Mouse (Mus musculus) left cerebral cortex, adult 18-20 months (tissue): ENCODE data around the gene Atp1b2. TPM values are rescaled to one million over a fixed set of nuclear protein-coding genes. Genes with fewer than 3 reads are reported as not detected.
"Not testable (repeated sequence)": the region's sequence is repeated elsewhere in the genome, so short reads cannot be mapped to it uniquely, and the experiment has no call there.

Experiments
- DNase-seq, 2 experiments: peaks; one replicate each; pipeline ENCODE4 v3.0.0; 2021 to 2022; ENCODE audit warnings: low spot score in 2 of 2, mixed read lengths in 1 of 2
- long read RNA-seq, 2 experiments: library from polyadenylated mRNA; stranded (forward); transcript quantifications; one replicate each; pipeline ENCODE4 v2.0.0; 2021
- total RNA-seq, 2 experiments: library from RNA; stranded (reverse); gene quantifications; 2 replicates each; pipeline ENCODE4 v1.2.3; 2021

The Atp1b2 gene
- total RNA-seq, result 100 to 1,000 TPM; 392 to 424 TPM
- long read RNA-seq, experiment 1, transcript Atp1b2-204 (6 exons, 711 nt), result minor isoform, 20 of 669 reads
- long read RNA-seq, experiment 1, transcript Atp1b2-201 (7 exons, 2,842 nt), result major isoform, 591 of 669 reads
- long read RNA-seq, experiment 1, partial matches to known transcripts, result 22 of 669 reads
- long read RNA-seq, experiment 1, other reads (novel, unspliced or antisense), result 36 of 669 reads
- long read RNA-seq, experiment 2, transcript Atp1b2-201 (7 exons, 2,842 nt), result major isoform, 300 of 347 reads
- long read RNA-seq, experiment 2, transcript Atp1b2-204 (6 exons, 711 nt), result minor isoform, 7 of 347 reads
- long read RNA-seq, experiment 2, partial matches to known transcripts, result 7 of 347 reads
- long read RNA-seq, experiment 2, other reads (novel, unspliced or antisense), result 33 of 347 reads

DNA sequence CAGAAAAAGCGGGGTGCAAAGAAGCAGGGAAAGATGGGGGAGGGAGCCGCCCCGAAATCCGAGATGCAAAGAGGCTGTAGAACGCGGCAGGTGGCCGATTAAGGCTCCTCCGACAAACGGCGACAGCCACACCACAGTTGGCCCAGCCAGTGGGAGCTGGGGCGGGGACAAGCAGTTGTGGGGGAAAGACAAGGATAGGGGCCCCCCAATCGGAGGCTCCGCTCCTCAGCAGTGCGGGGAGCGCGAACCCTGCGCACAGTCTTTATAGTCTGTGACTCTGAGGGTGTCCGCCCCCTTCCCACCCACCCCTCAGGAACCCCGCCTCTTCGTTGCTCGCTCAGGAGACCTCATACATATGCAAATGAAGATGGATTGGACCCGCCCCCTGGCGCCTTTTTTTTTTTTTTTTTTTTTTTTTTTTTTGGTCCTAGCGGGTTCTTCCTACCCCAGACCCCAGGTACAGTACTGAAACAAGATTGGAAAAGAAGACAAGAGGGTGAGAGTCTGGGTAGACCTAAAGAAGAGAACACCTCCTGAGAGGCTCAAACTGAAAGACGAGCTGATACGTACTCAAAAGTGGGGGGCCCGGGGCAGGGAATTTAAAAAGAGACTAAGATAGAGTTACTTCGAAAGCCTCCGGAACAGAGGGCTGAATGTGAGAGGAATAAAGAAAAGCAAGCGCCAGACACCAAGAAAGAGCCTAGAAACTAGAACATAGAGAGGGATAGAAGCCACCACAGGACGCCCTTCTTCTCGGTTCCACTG is at the start of gene Atp1b2:
Atp1b2 (minus strand) TSS at position 217 of the 765 bp plus-strand sequence.
- DNase-seq, result peak; percentile 67 to 73

DNA sequence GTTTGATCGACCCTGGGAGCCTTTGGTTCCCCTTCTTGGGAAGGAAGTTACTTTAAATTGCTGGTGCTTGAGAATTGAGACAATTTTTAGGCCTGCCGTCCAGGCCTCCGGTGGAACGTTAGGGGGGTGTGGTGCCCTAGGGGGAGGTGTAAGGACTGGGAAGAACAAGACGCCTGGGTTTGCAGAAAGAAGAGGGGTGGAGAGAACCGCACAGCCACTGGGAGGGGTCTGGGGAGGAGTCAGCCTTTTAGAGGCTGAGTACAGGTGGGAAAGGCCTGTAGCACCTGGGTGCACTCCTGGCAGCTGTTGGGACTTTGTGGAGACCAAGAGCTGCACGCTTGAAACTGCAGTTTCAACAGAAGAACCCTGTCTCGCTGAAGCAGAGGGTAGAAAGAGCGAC is 49.0 kb upstream of the Atp1b2 start:
- no peak for DNase-seq

DNA sequence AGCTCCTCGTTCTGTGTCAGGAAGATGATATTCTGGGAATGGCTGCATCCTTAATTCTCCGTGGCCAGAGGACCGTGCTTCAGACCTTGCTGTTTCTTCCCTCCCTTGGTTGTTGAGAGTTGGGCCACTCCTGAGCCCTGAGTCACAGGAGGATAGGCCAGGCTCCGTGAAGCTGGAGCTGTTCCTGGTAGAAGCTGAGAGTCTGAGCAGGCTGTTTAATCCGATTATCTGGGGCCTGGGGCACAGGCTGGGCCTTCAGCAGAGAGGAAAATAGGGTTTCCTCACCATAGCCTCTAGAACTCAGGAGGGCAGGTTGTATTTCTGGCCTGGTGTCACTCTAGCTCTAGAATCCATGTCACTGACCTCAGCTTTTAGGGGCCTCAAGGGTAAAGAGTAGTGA is 47.7 kb upstream of the Atp1b2 start:
- DNase-seq, result no peak

DNA sequence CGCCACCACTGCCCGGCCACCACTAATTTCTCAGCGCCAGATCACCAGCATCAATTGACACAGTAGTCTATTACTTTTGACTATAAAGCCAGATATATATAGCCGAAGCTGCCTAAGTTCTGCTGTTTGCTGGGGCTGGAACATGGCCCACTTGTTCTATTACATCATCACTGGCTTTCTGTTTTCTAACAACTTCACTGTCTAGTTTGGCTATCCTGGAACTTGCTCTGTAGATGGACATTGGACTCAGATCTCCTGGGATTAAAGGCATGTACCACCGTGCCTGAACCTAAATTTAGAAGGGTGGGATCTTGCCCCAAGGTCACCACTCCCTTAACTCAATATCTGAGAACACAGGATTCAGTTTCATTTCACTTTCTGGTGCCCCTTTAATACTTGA is 40.1 kb upstream of the Atp1b2 start:
- no peak for DNase-seq

DNA sequence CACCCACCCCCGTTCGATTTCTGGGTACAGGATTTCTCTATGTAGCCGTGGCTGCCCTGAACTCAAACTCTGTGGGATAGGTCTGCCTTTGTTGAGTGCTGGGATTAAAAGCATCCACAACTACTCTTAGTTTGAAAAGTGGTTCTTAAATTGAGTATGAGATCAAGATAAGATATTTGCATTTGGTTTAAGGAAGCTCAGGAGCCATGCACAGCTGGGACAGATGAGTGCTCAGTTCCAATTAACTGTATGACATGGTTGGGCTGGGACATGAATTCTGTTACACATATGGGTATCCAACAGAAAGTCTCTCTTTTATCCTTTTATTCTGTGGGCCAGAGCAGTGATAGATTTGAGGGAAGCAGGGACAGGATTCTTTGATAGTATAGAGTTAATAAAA is 29.7 kb upstream of the Atp1b2 start:
- DNase-seq, result no peak

DNA sequence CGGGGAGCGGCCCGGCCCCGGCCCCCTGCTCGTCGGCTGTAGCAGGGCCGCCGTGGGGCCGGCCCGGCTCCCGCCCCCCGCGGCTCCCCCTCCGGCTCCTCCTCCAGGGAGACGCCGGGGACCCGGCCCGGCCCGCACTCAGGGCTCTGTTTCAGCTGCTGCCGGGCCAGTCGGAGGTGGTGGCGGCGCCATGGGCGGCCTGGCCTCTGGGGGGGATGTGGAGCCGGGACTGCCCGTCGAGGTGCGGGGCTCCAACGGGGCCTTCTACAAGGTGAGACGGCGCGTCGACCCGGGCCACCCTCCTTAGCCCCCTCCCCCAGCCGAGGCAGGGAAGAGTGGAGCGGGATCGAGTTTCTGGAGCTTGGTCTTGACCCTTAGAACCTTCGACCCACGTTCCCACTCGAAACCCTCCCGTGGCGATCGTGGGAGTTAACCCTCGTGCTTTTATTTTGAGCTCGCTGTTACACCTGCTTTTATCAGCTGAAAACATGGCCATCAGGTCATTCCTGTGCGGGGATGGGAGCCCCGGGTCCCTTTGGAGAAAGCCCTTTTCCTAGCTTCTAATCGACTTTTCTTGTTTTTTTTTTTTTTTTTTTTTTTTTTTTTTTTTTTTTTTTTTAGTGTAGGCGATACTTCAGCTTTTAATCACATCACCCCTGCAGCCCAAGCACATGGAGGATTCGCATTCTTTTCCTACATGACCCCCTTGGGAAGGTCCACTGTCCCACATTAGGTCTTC is 27.6 kb upstream of the Atp1b2 start:
- DNase-seq, result no peak

DNA sequence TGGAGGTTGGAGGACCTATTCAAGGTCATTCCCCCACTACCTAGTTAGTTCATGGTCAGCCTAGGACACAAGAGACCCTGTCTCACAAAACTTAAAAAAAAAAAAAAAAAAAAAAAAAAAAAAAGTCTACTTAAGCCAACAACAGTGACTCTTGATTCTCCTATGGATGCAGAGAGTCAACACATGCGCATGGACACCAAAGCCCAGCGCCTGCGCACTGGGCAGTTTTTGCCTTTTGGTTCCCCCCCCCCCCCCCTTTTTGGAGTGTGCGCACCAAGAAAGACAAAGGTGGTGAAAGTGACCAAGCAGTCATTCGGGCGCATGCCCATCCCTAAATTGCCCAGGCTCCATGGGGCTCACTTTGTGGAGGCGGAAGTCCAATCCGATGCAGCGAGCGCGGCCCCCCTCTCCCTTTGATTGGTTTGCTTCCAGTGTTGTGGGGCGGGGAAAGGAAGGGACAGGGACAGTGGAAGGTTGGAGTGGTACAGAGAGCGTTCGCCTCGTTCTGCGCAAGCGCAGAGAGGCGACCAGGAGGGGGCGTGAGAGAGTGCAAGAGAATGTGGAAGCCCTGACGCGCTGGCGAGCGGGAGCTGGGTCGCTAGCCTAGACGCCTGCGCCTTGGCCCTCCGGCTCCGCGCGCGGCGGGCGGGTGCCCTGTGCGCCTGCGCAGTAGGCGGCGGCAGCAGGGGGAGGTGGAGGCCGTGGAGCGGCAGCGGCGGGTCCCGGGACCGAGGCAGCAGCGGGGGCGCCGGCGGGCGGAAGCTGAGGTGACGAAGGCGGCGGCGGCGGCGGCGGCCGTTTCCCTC is 26.7 kb upstream of the Atp1b2 start, which contains the start of gene Fxr2:
Fxr2 (plus strand) TSS at position 707 of the 806 bp plus-strand sequence.
- DNase-seq, result peak; percentile 100

DNA sequence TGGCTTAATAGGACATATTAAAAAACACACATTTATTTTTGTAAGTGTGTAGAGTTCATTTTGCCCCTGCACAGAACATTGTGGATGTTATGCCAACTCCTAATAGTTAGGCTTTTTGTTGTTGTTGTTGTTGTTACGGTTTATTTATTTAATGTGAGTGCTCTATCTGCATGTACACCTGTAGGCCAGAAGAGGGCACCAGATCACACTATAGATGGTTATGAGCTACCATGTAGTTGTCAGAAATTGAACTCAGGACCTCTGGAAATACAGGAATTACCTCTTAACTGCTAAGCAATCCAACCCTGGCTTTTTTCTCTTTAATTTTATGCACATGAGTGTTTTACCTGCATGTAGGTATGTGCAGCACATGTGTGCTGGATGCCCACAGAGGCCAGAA is 24.1 kb upstream of the Atp1b2 start:
- no peak for DNase-seq

DNA sequence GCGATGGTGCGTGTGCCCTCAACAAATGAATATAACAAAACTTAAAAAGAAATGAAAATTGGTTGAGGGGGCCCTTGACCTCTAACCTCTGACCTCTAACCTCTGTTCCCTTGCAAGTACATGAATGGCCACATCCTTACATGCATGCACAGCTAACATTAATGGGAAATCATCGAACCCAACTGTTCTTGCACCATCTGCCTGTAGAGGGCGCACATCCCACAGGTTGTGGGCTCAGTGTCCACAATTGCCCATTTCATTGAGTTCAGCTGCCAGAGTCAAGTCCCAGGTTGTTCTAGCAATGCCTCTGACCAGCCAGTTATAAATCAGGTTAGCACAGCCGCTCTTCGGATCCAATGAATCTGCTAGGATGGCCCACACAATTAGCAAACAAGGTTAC is 22.5 kb upstream of the Atp1b2 start:
- DNase-seq, result peak; percentile 70 to 81

DNA sequence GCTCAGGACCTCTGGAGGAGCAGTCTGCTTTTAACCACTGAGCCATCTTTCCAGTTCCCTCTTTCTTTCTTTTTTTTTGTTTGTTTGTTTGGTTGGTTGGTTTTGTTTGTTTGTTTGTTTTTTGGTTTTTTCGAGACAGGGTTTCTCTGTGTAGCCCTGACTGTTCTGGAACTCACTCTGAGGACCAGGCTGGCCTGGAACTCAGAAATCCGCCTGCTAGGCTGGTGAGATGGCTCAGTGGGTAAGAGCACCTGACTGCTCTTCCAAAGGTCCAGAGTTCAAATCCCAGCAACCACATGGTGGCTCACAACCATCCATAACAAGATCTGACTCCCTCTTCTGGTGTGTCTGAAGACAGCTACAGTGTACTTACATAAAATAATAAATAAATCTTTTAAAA is 18.6 kb upstream of the Atp1b2 start:
- not testable (repeated sequence) for DNase-seq

DNA sequence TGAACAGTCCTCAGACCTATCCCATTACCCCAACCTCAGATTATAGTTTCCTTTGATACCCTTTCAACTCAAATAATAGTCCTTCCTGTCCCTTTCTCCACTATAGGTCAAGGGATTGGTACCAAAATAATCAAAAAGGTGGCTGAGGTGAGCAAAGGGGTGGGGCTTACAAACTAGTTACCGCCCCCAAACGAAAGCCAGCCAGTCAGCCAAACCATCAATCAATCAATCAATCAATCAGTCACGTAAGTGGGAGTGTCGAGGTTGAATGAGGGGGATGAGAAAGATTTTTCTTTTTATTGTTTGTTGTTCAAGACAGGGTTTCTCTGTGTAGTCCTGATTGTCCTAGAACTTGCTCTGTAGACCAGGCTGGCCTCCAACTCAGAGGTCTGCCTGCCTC is 17.3 kb upstream of the Atp1b2 start:
- DNase-seq, result no peak

DNA sequence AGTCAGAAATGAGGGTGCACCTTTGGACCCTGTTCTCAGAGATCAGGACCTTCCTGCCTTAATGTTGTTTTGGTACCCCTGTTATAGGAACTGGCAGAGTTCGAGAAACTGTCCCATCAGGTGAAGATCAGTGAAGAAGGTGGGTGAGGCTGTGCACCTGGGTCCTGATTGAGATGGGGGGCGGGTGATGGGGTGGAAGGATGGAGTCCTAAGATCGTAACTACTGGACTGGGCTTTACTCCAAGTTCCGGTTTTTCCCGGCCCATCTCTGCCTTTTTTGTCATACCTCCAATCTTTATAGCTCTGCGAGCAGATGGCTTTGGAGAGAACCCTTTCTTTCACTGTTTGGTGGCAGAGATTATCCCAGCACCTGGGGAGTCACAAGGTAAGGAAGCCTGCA is 16.7 kb upstream of the Atp1b2 start:
- no peak for DNase-seq

DNA sequence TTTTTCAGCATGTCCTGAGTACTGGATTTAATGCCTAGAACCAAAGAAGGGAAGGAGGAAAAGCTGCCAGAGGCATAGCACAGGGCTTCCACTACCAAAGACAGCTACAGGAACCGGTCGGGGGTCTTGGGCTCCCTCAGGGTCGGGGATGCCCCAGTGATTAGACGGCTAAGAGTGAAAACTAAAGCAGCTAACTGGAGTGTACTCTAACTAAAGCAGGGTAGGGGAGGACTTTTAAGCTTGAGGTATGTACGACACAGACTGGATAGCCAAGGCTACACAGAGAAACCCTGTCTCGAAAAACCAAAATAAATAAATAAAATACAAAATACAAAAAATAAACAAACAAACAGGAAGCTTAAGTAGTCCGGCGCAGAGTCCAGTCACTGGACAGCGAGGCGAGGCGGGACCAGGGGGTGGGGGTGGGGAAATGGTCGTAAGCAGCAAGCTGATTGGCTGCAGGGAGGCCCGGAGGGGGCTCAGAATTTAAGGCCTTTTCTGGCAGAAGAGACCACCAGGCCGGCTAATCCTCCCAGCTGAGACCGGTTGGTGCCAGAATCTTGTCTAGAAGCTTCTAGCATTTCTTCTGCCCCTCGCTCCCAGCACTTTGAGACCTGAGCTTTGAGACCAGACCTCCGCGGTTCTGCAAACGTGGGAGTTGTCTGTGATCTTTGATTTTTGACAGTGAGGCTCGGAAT is 16.0 kb upstream of the Atp1b2 start, which contains the start of gene Sat2:
Sat2 (plus strand) TSS at position 454 of the 698 bp plus-strand sequence.
- no peak for DNase-seq

DNA sequence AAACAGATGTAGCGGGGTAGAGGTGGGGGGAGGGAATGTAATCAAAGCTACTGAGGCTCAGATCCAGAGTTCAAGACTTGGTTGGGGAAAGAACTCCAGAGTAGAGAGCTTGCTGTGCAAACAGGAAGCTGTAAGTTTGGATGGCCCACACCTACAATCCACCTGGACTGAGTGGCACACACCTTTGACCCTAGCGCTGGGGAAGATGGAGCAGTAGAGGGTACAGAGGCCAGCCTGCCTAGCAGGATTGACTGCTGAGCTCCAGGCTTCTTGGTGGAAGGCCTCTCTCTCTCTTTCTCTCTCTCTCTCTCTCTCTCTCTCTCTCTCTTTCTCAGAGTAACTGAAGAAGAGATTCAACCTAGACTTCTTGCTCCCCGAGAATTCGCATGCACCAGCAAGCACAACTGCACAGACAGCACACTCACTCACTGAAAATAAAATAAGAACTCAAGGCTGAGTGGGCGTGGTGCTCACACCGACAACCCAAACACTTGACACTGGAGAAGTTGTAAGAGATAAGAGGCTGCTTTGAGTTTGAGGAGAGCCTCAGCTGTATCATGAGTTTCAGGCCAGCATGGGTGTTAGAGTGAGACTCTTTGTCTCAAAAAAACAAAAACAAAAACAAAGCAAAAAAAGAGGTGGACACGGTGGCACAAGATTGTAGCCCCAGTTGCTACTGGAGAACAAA is 14.8 kb upstream of the Atp1b2 start:
- DNase-seq, result no peak

DNA sequence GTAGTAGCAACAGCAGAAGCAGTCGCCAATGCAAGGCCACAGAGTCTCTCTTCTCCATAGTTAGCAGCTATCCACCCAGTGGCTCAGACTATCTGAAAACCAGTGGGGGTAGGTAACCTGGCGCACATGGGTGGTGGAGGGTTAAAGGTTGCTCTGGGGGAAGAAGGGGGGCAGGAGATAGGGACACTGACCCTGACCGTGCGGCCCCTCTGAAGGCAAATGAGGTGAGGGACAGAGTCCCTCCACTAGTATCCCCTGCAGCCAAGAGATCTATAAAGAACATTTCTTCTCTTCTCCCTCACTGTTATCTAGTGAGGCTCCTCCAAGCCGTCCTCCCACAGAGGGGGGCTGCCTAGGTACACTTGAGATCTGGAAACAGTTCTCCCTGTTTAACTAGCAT is 12.1 kb upstream of the Atp1b2 start, which contains the start of gene Shbg:
Shbg (minus strand) TSS at position 101 of the 400 bp plus-strand sequence.
- no peak for DNase-seq

DNA sequence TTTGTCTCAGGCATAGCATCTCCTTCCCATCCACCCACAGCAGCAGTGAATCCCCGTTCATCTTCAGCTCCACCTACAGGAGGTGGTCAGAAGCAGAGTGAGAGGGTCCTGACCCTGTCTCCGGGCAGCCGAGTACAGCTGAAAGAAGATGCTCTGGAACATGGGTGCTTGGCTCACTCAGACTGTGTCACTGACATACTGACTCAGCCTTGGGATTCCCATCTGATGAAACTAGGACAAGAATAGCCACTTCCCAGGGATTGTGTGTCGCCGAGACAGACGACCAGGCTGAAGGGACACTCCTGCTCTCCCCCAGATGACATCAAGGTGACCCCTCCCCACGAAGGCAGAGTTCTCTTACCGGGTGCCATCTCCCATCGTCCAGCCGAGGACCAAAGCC is 11.0 kb upstream of the Atp1b2 start:
- no peak for DNase-seq

DNA sequence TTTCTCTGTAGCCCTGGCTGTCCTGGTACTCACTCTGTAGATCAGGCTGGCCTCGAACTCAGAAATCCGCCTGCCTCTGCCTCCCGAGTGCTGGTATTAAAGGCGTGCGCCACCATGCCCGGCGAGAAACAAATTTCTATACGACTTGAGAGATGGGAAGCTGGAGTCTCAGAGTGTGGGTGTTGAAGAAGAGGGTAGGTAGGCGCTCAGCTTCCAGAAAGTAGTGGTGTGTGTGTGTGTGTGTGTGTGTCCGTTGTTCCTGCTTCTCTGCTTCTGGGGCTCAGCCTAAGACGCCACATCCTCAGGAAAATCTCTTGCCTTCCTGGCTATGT is 8.5 kb upstream of the Atp1b2 start:
- DNase-seq, result not testable (repeated sequence)

DNA sequence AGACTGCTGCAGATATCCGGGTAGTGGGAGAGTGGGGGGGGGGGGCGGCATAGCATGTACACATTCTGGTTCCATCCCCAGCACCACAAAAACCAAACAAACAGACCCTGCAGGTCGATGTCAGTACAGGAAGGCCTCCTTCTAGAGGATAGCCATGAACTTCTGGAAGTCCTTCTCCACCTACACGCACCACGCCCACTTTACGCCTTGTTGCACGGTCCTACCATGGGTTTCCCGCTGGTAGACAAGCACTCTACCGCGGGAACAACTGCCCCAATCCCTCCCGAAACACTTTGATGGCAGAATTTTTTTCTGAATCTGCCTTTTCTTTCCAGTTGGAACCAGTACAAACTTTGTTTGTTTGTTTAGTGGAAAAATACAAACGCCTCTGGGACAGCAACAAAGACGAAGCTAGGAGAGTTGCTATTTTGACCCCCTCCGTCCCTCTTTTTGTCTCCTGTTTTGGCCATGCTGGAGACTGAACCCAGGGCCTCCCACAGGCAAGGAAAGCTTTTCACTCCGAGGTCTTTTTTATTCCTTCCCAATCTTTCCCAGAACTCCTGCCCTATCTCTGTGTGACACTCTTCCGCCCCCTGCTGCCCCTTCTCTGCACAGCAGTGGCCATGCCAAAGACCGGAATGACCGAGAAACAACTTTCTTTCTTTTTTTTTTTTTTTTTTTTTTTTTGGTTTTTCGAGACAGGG is 8.0 kb upstream of the Atp1b2 start:
- DNase-seq, result peak; percentile 64 to 77

DNA sequence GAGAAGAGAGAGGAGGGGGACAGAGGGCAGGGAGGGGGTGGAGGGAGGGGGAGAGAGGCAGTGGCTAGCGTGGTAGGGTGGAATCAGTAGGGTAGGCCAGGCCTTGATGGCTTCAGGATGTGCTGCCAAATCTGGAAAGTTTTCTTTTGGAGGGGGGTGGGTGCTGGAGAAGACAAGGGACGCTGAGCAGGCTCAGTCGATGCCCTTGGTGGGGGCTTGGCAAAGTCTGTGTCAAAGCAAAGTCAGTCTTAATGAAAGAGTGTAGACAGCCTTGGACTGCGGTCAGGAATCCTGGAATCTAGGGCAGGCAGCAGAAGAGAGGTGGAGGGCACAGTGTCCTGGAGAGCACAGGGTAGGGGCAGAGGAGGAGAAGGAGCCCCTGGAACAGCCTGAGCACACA is 5.2 kb upstream of the Atp1b2 start:
- peak in 1 of 2 experiments; percentile 13 for DNase-seq
